Mouse (Mus musculus): Measurements from ENCODE around the gene Tnr.

Tnr gene

GRCm38 (mm10) chr1:159523578-159523977 lies at the start of gene Tnr:
Tnr (plus strand) TSS chr1:159523769.
- peak; percentile 78 for DNase-seq (ENCODE audit: low spot score)

GRCm38 (mm10) chr1:159489853-159490435 lies 33.6 kb upstream of the Tnr start:
- no peak for DNase-seq (ENCODE audit: low spot score)

GRCm38 (mm10) chr1:159492536-159492935 lies 31.0 kb upstream of the Tnr start:
- DNase-seq (ENCODE audit: low spot score) = no peak

- DNase-seq (ENCODE audit: low spot score) = no peak
Measured at GRCm38 (mm10) chr1:159493720-159494499, 29.7 kb upstream of the Tnr start.

GRCm38 (mm10) chr1:159498236-159498635 lies 25.3 kb upstream of the Tnr start:
- no peak for DNase-seq (ENCODE audit: low spot score)

- no peak for DNase-seq (ENCODE audit: low spot score)
Measured at GRCm38 (mm10) chr1:159499806-159500460, 23.6 kb upstream of the Tnr start.

GRCm38 (mm10) chr1:159501911-159502310 lies 21.7 kb upstream of the Tnr start:
- DNase-seq (ENCODE audit: low spot score) = no peak

GRCm38 (mm10) chr1:159510667-159511066 lies 12.9 kb upstream of the Tnr start:
- DNase-seq (ENCODE audit: low spot score) = no peak

- no peak for DNase-seq (ENCODE audit: low spot score)
Measured at GRCm38 (mm10) chr1:159517647-159518046, 5.9 kb upstream of the Tnr start.

- no peak for DNase-seq (ENCODE audit: low spot score)
Measured at GRCm38 (mm10) chr1:159519206-159519605, 4.4 kb upstream of the Tnr start.

GRCm38 (mm10) chr1:159523069-159523468 lies 500 bp upstream of the Tnr start:
- no peak for DNase-seq (ENCODE audit: low spot score)

GRCm38 (mm10) chr1:159524051-159524549 lies 531 bp downstream of the Tnr start:
- DNase-seq (ENCODE audit: low spot score) = no peak

GRCm38 (mm10) chr1:159532841-159533569 lies 9.4 kb downstream of the Tnr start:
- no peak for DNase-seq (ENCODE audit: low spot score)

GRCm38 (mm10) chr1:159535582-159535981 lies 12.0 kb downstream of the Tnr start:
- no peak for DNase-seq (ENCODE audit: low spot score)

- DNase-seq (ENCODE audit: low spot score) = no peak
Measured at GRCm38 (mm10) chr1:159537541-159537940, 14.0 kb downstream of the Tnr start.

- DNase-seq (ENCODE audit: low spot score) = no peak
Measured at GRCm38 (mm10) chr1:159538076-159538475, 14.5 kb downstream of the Tnr start.

- DNase-seq (ENCODE audit: low spot score) = no peak
Measured at GRCm38 (mm10) chr1:159545470-159546145, 22.0 kb downstream of the Tnr start.

GRCm38 (mm10) chr1:159551036-159551435 lies 27.5 kb downstream of the Tnr start:
- no peak for DNase-seq (ENCODE audit: low spot score)

GRCm38 (mm10) chr1:159551591-159552442 lies 28.2 kb downstream of the Tnr start:
- DNase-seq (ENCODE audit: low spot score) = no peak

- no peak for DNase-seq (ENCODE audit: low spot score)
Measured at GRCm38 (mm10) chr1:159561616-159562015, 38.0 kb downstream of the Tnr start.

- no peak for DNase-seq (ENCODE audit: low spot score)
Measured at GRCm38 (mm10) chr1:159565129-159565528, 41.6 kb downstream of the Tnr start.

Data from layer of hippocampus, adult 9-10 months (tissue).